Mouse (Mus musculus) liver, embryonic 14.5 days (tissue): ENCODE data around the gene Pdik1l.

Source experiments
- CTCF ChIP-seq: IDR thresholded peaks from 2 replicates; pipeline ENCODE4 v1.5.1; 2016; ENCODE audit warnings: antibody characterized with exemption, low read depth, control low read depth
- EP300 ChIP-seq: IDR thresholded peaks from 2 replicates; pipeline ENCODE4 v1.6.1; 2016; ENCODE audit warnings: antibody characterized with exemption, low read depth

DNA sequence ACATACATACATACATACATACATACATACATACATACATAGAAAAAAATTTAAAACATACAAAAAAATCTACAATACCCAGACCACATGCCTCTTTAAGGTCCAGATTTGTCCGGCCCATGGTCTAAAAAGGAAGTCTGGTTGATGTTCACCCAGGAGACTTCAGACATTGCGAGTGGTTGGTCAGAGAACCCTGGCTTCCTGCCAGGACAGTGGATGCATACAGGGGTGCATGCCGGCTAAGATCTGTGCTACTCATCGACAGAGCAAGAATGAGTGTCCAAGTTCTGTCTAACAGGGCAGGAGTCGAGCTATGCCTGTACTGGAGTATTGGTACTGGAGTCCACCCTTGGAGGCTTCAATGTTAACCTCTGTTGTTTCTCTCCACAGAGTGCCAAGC is 37.0 kb upstream of the Pdik1l start:
- TF ChIP-seq CTCF: no peak
- TF ChIP-seq EP300: no peak
